Mouse (Mus musculus): ENCODE measurements around the gene Fbxo44.
A peak's percentile ranks its signal among the peaks of the same experiment; 100 is the strongest.

Fbxo44 gene

GRCm38 (mm10) chr4:148130561-148131413, 29.5 kb downstream of the Fbxo44 start, which contains the start of gene Draxin:
TSS of gene Draxin (minus strand) at chr4:148130698.
- DNase-seq (ENCODE audit: low read depth, low spot score): no peak

GRCm38 (mm10) chr4:148130133-148130532, 30.1 kb downstream of the Fbxo44 start, which contains the start of gene Mad2l2:
TSS of gene Mad2l2 (plus strand) at chr4:148130384.
- no peak for DNase-seq (ENCODE audit: low read depth, low spot score)

- no peak for DNase-seq (ENCODE audit: low read depth, low spot score)
These were observed 31.6 kb downstream of the Fbxo44 start for GRCm38 (mm10) chr4:148128672-148129071.

- DNase-seq (ENCODE audit: low read depth, low spot score): no peak
These were observed 32.0 kb downstream of the Fbxo44 start for GRCm38 (mm10) chr4:148128241-148128640.

- no peak for DNase-seq (ENCODE audit: low read depth, low spot score)
These were observed 37.6 kb downstream of the Fbxo44 start for GRCm38 (mm10) chr4:148122694-148123066.

GRCm38 (mm10) chr4:148121982-148122693, 38.1 kb downstream of the Fbxo44 start:
- DNase-seq (ENCODE audit: low read depth, low spot score): no peak

- DNase-seq (ENCODE audit: low read depth, low spot score): no peak
These were observed 38.9 kb downstream of the Fbxo44 start for GRCm38 (mm10) chr4:148121362-148121761.

- DNase-seq (ENCODE audit: low read depth, low spot score): no peak
These were observed 39.7 kb downstream of the Fbxo44 start for GRCm38 (mm10) chr4:148120555-148120954.

GRCm38 (mm10) chr4:148119578-148119977, 40.7 kb downstream of the Fbxo44 start:
- peak; percentile 21 for DNase-seq (ENCODE audit: low read depth, low spot score)

GRCm38 (mm10) chr4:148117392-148117791, 42.9 kb downstream of the Fbxo44 start:
- DNase-seq (ENCODE audit: low read depth, low spot score): peak; percentile 45

- DNase-seq (ENCODE audit: low read depth, low spot score): peak; percentile 43
These were observed 43.6 kb downstream of the Fbxo44 start for GRCm38 (mm10) chr4:148116657-148117056.

GRCm38 (mm10) chr4:148115467-148115866, 44.8 kb downstream of the Fbxo44 start:
- peak; percentile 64 for DNase-seq (ENCODE audit: low read depth, low spot score)

- DNase-seq (ENCODE audit: low read depth, low spot score): peak; percentile 92
These were observed 45.4 kb downstream of the Fbxo44 start for GRCm38 (mm10) chr4:148114758-148115391.

GRCm38 (mm10) chr4:148112519-148112918, 47.8 kb downstream of the Fbxo44 start:
- DNase-seq (ENCODE audit: low read depth, low spot score): no peak

GRCm38 (mm10) chr4:148109215-148109614, 51.1 kb downstream of the Fbxo44 start:
- DNase-seq (ENCODE audit: low read depth, low spot score): no peak

- DNase-seq (ENCODE audit: low read depth, low spot score): no peak
These were observed 51.6 kb downstream of the Fbxo44 start for GRCm38 (mm10) chr4:148108565-148109100.

- DNase-seq (ENCODE audit: low read depth, low spot score): no peak
These were observed 52.5 kb downstream of the Fbxo44 start for GRCm38 (mm10) chr4:148107621-148108291.

- no peak for DNase-seq (ENCODE audit: low read depth, low spot score)
These were observed 56.1 kb downstream of the Fbxo44 start for GRCm38 (mm10) chr4:148104146-148104545.
